Mouse (Mus musculus) liver, embryonic 15.5 days (tissue): ENCODE measurements around the gene Tnfrsf1a. TPM values are rescaled to one million over a fixed set of nuclear protein-coding genes. Genes with fewer than 3 reads are reported as not detected.

Experiments used
- ATAC-seq: fragments of 200-750 bp; cut with Nextera tagmentation; 2 replicates; pipeline ENCODE4 v1.8.0; 2017; ENCODE audit warnings: moderate number of reproducible peaks, mild to moderate bottlenecking, moderate library complexity; ENCODE audit not compliant: insufficient read depth
- H3K27ac ChIP-seq: fragments of 300-500 bp; sonication (generic); replicated peaks from 2 replicates; pipeline ENCODE4 v1.5.1; 2015; ENCODE audit warnings: mild to moderate bottlenecking, inconsistent platforms
- H3K27me3 ChIP-seq: fragments of 300-500 bp; sonication (generic); 2 replicates; pipeline ENCODE4 v1.6.1; 2015; ENCODE audit warnings: mild to moderate bottlenecking, inconsistent platforms
- H3K36me3 ChIP-seq: fragments of 300-500 bp; sonication (generic); replicated peaks from 2 replicates; pipeline ENCODE4 v1.6.1; 2015; ENCODE audit warnings: moderate library complexity, mild to moderate bottlenecking, inconsistent platforms
- H3K4me1 ChIP-seq: fragments of 300-500 bp; sonication (generic); replicated peaks from 2 replicates; pipeline ENCODE4 v1.6.1; 2015; ENCODE audit warnings: inconsistent platforms
- H3K4me2 ChIP-seq: fragments of 300-500 bp; sonication (generic); 2 replicates; pipeline ENCODE4 v1.6.1; 2015; ENCODE audit warnings: moderate library complexity, mild to moderate bottlenecking, inconsistent platforms
- H3K4me3 ChIP-seq: fragments of 300-500 bp; sonication (generic); replicated peaks from 2 replicates; pipeline ENCODE4 v1.5.1; 2015; ENCODE audit warnings: mild to moderate bottlenecking, inconsistent platforms
- H3K9ac ChIP-seq: fragments of 300-500 bp; sonication (generic); 2 replicates; pipeline ENCODE4 v1.6.1; 2015; ENCODE audit warnings: moderate library complexity, mild to moderate bottlenecking, inconsistent platforms
- H3K9me3 ChIP-seq: fragments of 300-500 bp; sonication (generic); replicated peaks from 2 replicates; pipeline ENCODE4 v1.6.1; 2016; ENCODE audit warnings: inconsistent platforms
- WGBS: fragments of 180-500 bp; shearing (Covaris S2); methylation state at CpG from one replicate; pipeline ENCODE4 v1.1.7; 2015; ENCODE audit warnings: mixed read lengths; ENCODE audit not compliant: insufficient replicate concordance; 5-methylcytosine and 5-hydroxymethylcytosine counted together
- polyA plus RNA-seq: library from polyadenylated mRNA; unstranded; fragments of >200 nt; fragmentation: Nextera tagmentation; extraction: Ambion mirVana; gene quantifications from 2 replicates; pipeline ENCODE4 v1.2.1, GENCODE M21; 2015

Gene Tnfrsf1a
- polyA plus RNA-seq, 1 experiment from 2014 or later = 29.4 TPM

DNA sequence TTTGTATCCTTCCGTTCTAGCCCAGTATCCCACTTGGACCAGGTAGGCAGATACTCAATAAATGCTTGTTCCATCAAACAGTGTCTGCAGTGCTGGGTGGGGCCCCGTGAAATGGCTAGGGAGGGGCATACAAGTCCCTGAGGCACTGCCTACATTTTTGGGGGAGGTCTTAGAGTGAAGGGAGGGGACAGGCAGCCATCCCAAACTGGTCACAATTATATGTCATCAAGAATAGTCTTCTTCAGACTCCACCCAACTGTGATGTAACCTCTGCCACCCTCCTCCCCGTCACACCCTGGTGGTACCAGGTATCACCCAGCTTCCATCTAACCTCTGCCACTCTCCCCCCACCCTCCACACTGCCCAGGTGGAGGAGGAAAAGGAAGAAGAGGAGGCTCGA, 4.3 kb upstream of the Tnfrsf1a start:
- Histone ChIP-seq H3K9me3 (no peaks in the 10 kb centered on the region), H3K4me2 (no peak overlapping the region), H3K9ac (no peak overlapping the region), H3K36me3 (no peaks in the 10 kb centered on the region), H3K4me1 (peaks cover 52% of the 10 kb centered on the region), H3K4me3 (no peak overlapping the region), H3K27me3 (peaks cover 9% of the 10 kb centered on the region; the same call in 1 of the 2 replicates), H3K27ac (peak overlapping the region; percentile 54; the same call in 1 of the 2 replicates)
- WGBS = 39% methylated on average over 4 of the region's 4 CpGs
- no peak for ATAC-seq

DNA sequence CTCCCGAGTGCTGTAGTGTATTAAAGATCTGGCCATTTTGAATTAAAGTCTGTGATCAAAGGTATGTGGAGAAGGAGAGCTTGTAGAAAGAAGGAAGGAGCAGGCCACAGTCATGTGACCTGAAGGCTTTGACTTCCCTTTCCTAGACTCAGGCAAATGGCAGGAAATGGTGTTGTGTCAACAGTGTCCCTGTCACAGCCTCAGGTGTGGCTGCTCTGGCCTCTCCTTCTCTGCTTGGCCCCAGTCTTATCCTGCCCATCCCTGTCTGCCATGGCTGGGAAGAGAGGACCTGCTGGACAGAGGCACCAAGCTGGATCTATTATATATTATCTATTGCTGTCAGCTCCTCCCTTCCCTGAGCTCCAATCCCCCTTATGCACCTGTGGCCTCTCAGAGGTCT, 3.5 kb upstream of the Tnfrsf1a start:
- H3K27ac ChIP-seq = no peak overlapping the region; the same call in 1 of the 2 replicates
- ATAC-seq = no peak

DNA sequence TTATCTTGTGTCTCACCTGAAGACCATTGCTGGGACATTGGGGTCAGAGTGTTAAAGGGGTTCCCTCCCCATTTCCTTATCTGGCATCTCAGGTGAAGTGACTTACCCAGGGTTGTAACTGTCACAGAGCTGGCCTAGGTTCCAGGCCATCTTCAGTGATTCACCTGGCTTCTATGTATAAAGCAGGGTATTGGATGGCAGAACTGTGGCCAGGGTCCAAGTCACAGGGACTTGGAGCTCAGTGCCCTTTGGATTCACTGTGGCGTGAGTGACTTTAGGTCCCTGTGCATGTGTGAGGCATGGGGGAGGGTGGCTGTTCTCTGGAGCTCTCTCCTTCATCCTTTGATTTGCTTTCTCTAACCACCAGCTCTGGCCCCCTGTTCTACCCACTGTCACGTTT, 3.1 kb upstream of the Tnfrsf1a start:
- H3K4me2 ChIP-seq = no peak overlapping the region
- H3K27me3 ChIP-seq = peaks cover 17% of the 10 kb centered on the region; the same call in 1 of the 2 replicates
- H3K27ac ChIP-seq = no peak overlapping the region; the same call in 1 of the 2 replicates
- H3K36me3 ChIP-seq = no peaks in the 10 kb centered on the region
- 42% methylated on average over 2 of the region's 2 CpGs for WGBS
- peaks cover 45% of the 10 kb centered on the region for H3K4me1 ChIP-seq
- no peak overlapping the region for H3K4me3 ChIP-seq
- 0 out of 2 replicates have a peak, but pooled peaks have one; percentile 5 for ATAC-seq
- no peak overlapping the region for H3K9ac ChIP-seq
- H3K9me3 ChIP-seq = no peaks in the 10 kb centered on the region

More for the DNA sequence above, 3.5 kb upstream of the Tnfrsf1a start:
- Histone ChIP-seq H3K9me3 (no peaks in the 10 kb centered on the region), H3K4me3 (no peak overlapping the region), H3K9ac (no peak overlapping the region), H3K27me3 (peaks cover 16% of the 10 kb centered on the region; the same call in 1 of the 2 replicates), H3K4me1 (peaks cover 45% of the 10 kb centered on the region), H3K36me3 (no peaks in the 10 kb centered on the region), H3K4me2 (no peak overlapping the region)
- WGBS = 24% methylated on average over 1 of the region's 1 CpGs

DNA sequence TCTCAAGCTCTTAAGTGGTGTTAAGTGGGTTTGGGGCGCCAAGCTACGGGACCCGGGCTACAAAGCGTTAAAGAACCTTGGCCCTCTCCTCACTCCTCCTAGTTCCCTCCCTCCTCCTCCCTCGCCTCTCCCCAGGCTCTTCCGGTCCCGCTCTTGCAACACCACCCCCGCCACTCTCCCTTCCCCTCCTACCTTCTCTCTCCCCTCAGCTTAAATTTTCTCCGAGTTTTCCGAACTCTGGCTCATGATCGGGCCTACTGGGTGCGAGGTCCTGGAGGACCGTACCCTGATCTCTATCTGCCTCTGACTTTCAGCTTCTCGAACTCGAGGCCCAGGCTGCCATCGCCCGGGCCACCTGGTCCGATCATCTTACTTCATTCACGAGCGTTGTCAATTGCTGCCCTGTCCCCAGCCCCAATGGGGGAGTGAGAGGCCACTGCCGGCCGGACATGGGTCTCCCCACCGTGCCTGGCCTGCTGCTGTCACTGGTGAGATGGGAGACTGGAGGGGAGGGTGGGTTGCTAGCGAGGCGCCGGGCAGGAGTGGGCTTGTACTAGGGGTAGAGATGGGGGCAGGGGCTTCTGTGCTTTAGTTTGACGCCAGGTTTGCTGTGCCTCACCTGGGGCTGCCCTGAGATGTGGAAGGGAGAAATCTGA, 541 bp downstream of the Tnfrsf1a start:
- peak overlapping the region; percentile 63 for H3K9ac ChIP-seq
- H3K4me3 ChIP-seq = peak overlapping the region; percentile 59
- H3K4me2 ChIP-seq = peak overlapping the region; percentile 71
- H3K9me3 ChIP-seq = no peaks in the 10 kb centered on the region
- no peaks in the 10 kb centered on the region for H3K36me3 ChIP-seq
- WGBS = under 1% methylated on average over 27 of the region's 27 CpGs
- H3K27me3 ChIP-seq = peaks cover 17% of the 10 kb centered on the region; the same call in 1 of the 2 replicates
- ATAC-seq = peak; percentile 57
- peaks cover 66% of the 10 kb centered on the region for H3K4me1 ChIP-seq
- H3K27ac ChIP-seq = peak overlapping the region; percentile 63

DNA sequence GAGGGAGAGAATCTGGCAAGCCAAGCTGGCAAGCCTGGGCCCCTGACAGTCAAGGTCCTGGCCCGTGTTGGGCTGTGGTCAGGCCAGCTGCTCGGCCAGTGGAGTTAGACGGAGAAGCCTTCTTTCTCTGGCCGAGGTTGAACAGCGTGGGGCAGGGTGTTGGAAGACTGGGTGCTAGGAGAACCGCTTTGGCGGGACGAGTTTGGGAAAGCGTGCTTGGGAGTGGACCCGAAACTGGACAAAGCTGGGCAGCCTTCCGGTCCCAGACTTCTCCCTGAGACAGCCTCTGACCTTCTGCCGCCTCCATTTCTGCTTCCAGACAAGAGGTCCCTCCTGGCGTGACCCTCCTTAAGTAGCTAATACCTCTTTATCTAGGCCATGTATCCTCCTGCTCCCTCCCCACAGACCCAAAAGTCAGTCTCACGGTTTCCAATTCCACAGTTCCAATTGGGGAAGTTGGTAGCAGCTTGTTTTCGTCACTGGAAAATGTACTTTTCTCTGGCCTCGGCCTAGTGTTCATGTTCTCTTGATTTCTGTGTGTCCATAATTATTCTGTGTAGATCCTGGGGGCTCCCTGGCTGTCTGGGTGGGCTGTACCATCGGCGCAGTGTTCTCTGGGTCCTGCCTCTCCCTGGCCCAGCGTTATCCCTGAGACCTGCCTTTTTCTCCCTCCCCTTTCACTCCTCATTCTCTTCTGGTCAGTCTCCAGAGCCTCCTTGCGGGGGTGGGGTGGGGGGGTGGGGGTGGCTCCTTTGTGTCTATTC, 1.3 kb downstream of the Tnfrsf1a start:
- Histone ChIP-seq H3K4me2 (peak overlapping the region; percentile 71), H3K4me1 (peaks cover 70% of the 10 kb centered on the region), H3K27ac (peak overlapping the region; percentile 63), H3K27me3 (peaks cover 17% of the 10 kb centered on the region; the same call in 1 of the 2 replicates), H3K4me3 (peak overlapping the region; percentile 59), H3K9ac (peak overlapping the region; percentile 63), H3K36me3 (no peaks in the 10 kb centered on the region), H3K9me3 (no peaks in the 10 kb centered on the region)
- 0 out of 2 replicates have a peak, but pooled peaks have one; percentile 2 for ATAC-seq
- 6% methylated on average over 20 of the region's 20 CpGs for WGBS

DNA sequence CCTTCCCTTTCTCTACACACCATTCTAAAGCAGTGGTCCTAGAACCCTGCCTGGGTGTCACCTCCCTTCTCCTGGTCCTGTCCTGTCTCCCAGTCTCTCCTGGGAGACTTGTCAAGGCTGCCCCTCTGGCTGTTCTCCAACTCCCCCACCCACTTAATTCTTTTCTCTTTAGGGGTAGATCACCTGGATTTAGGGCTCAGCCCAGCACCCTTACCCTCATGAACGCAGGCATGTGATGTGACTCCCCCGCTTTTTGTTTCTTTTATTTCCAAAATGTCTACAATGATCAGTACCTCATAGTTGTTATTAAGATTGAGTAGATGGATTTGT, 1.8 kb downstream of the Tnfrsf1a start:
- ATAC-seq = no peak
- Histone ChIP-seq H3K27ac (0 out of 2 replicates have a peak overlapping the region, but pooled peaks have one; percentile 63), H3K9ac (no peak overlapping the region)

DNA sequence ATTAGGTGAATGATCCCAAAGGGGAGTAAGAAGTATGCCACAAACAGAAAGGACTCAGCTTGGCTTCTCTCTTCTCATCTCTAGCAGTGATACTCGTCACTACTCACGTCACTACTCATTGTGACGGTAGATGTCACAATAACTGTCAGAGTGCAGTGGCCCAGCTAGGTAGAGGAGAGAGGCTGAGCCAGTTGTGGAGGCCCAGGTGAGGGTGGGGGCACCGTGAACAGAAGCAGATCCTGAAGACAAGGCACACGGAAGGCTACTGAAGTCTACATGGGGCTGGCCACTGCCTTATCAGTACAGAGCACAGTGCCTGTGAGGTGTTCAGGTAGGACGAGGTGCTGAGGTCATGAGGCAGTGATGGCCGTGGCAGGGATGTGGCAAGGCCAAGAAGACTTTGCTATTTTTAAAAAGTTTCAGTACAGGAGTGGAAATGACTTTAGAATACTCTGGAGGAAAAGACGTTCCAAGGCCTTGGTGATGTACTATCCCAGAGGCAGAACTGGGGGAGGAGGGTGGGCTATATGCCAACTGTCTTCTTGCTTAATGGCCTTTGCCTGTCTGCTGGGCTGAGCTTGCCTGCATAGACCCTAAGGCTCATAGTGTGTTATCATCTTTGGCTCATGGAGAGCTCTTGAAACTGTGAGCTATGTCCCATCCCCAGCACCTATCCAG, 2.3 kb downstream of the Tnfrsf1a start:
- peaks cover 70% of the 10 kb centered on the region for H3K4me1 ChIP-seq

More for the DNA sequence above, 1.8 kb downstream of the Tnfrsf1a start:
- H3K36me3 ChIP-seq = no peaks in the 10 kb centered on the region
- 71% methylated on average over 2 of the region's 2 CpGs for WGBS
- H3K4me3 ChIP-seq = peak overlapping the region; percentile 59
- H3K27me3 ChIP-seq = peaks cover 17% of the 10 kb centered on the region; the same call in 1 of the 2 replicates
- H3K4me2 ChIP-seq = peak overlapping the region; percentile 71
- peaks cover 70% of the 10 kb centered on the region for H3K4me1 ChIP-seq
- no peaks in the 10 kb centered on the region for H3K9me3 ChIP-seq

DNA sequence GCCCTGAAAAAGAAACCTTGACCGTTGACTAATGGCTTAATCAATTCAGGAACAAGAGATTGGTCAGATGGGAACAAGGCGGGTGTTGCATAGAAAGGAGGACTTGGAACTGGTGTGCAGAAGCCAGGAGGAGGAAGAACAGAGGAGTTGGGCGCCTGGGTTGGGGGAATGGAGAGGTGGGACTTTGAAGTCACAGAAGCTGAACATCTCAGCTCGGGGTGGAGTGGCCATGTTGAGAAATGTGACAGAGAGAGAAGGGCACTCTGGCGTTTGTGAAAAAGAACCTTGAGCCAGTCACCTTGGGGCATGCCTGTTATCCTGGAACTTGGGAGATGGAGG, 2.9 kb downstream of the Tnfrsf1a start:
- WGBS = 37% methylated on average over 5 of the region's 5 CpGs
- peak overlapping the region; percentile 59; the same call in 1 of the 2 replicates for H3K4me3 ChIP-seq
- H3K9ac ChIP-seq = no peak overlapping the region
- H3K4me1 ChIP-seq = peaks cover 68% of the 10 kb centered on the region
- ATAC-seq = no peak
- H3K27me3 ChIP-seq = peaks cover 17% of the 10 kb centered on the region; the same call in 1 of the 2 replicates
- H3K9me3 ChIP-seq = no peaks in the 10 kb centered on the region
- peak overlapping the region; percentile 10; the same call in 1 of the 2 replicates for H3K27ac ChIP-seq
- peaks cover under 1% of the 10 kb centered on the region; the same call in 1 of the 2 replicates for H3K36me3 ChIP-seq
- peak overlapping the region; percentile 71 for H3K4me2 ChIP-seq

More for the DNA sequence above, 2.3 kb downstream of the Tnfrsf1a start:
- Histone ChIP-seq H3K27ac (peak overlapping the region; percentile 10; the same call in 1 of the 2 replicates), H3K4me3 (peak overlapping the region; percentile 59), H3K36me3 (no peaks in the 10 kb centered on the region), H3K4me2 (peak overlapping the region; percentile 71), H3K27me3 (peaks cover 17% of the 10 kb centered on the region; the same call in 1 of the 2 replicates), H3K9ac (no peak overlapping the region), H3K9me3 (no peaks in the 10 kb centered on the region)
- 20% methylated on average over 8 of the region's 8 CpGs for WGBS
- no peak for ATAC-seq

DNA sequence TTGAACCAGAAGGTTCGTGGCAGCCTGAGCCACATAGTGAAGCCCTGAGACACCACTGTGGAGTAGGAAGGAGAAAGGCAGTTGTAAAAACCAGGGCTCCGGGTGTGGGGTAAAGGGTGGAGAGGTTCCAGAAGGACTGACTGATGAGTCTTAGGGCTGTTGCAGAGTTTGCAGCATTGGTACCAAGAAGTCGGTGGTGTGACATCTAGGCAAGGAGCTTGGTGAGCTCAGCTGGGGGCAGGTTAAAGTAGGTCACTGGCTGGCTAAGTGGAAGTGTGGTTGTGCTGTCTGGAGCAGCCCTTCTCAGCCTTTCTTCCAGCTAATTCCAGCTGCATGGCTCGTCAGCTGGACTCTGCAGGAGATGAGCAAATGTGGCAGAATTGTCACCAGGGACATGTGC, 3.6 kb downstream of the Tnfrsf1a start:
- no peak overlapping the region for H3K9ac ChIP-seq
- H3K9me3 ChIP-seq = no peaks in the 10 kb centered on the region
- 41% methylated on average over 4 of the region's 4 CpGs for WGBS
- ATAC-seq = no peak
- H3K4me2 ChIP-seq = peak overlapping the region; percentile 71
- no peak overlapping the region for H3K4me3 ChIP-seq
- H3K36me3 ChIP-seq = peaks cover 8% of the 10 kb centered on the region
- no peak overlapping the region for H3K27ac ChIP-seq
- peaks cover 17% of the 10 kb centered on the region; the same call in 1 of the 2 replicates for H3K27me3 ChIP-seq
- peaks cover 67% of the 10 kb centered on the region for H3K4me1 ChIP-seq

DNA sequence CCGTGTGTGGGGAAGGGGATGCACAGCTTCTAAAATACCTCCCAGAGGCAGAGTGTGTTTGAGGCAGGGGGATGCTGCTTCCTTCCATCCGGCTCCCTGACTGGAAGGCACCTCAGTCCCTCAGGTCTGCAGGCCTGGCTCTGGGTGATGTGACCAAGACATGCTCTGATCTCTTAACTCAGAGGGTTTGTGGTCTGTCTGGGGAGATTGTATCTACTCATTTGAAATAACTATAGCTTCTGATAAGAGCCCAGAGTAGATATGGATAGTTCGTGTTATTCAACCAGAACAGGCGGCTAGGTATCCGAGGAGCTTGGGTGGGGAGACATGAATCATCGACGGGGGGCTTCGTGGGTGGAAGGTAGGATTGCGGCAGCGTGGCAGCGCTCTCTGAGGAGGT, 4.1 kb downstream of the Tnfrsf1a start:
- ATAC-seq = no peak
- Histone ChIP-seq H3K36me3 (peaks cover 13% of the 10 kb centered on the region), H3K27ac (no peak overlapping the region), H3K4me3 (no peak overlapping the region), H3K9me3 (no peaks in the 10 kb centered on the region), H3K9ac (no peak overlapping the region), H3K27me3 (peaks cover 17% of the 10 kb centered on the region; the same call in 1 of the 2 replicates), H3K4me1 (peaks cover 65% of the 10 kb centered on the region), H3K4me2 (peak overlapping the region; percentile 71)
- 28% methylated on average over 11 of the region's 11 CpGs for WGBS
